Mouse (Mus musculus) liver, adult 2 months (tissue): ENCODE measurements at regions not wholly inside any gene's neighbourhood (a gene's known extent, or its start where the extent isn't known, plus 50 kb on each side); places are given as distances from the start of the nearest gene placed in this dataset.

Source experiments
- CTCF ChIP-seq: fragments of 200-500 bp; IDR thresholded peaks from 2 replicates; pipeline ENCODE4 v1.5.1; 2011; ENCODE audit warnings: low read depth, low read length, control low read depth
- POLR2A ChIP-seq: fragments of 200-500 bp; IDR thresholded peaks from 2 replicates; pipeline ENCODE4 v1.6.1; 2011; ENCODE audit warnings: low read length, control low read depth; ENCODE audit not compliant: insufficient read depth; ENCODE audit errors: extremely low read depth

GRCm38 (mm10) chr3:133726831-133727230, 181.9 kb upstream of the Tet2 start:
- TF ChIP-seq CTCF (no peak), POLR2A (no peak)
